Mouse (Mus musculus): ENCODE results near the gene Fat3.

Fat3 gene

DNA sequence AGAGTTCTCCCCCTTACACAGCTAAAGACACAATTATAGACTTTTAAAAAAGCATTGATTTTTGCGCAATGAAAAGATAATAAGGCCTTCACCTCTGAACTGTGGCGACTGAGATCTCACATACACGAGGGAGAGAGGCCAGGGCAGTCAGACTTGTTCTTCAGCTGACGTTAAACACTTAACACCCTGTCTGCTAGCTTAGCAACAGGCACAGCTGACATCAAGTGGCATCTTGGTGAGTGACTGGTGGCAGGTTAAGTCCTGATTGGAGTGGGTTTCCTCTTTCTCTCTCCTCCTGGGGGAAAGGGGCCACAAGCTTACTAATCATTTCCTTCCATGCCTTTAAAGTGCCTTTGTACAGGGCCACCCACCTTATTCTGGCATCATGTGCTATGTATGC is 631.1 kb downstream of the Fat3 start:
- CTCF ChIA-PET: no interaction called here

DNA sequence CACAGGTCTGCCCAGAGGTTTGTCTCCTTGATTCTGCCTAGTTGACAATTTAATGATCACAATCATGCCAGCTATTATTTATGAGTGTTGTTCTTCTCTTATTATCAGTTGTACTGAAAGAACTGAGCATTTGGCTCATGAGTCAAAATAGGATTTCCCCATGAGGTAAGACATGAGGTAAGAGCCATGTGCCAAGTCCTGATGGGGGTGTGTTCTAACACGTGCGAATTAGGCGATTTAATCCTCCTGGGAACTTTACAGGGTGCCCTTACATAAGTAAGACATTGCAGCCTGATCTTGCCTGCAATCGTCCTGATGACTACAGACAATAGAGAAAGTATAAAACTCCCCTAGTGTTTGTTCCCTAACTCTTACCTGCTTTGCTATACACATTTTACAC is 631.6 kb downstream of the Fat3 start:
- CTCF ChIA-PET: no interaction called here

DNA sequence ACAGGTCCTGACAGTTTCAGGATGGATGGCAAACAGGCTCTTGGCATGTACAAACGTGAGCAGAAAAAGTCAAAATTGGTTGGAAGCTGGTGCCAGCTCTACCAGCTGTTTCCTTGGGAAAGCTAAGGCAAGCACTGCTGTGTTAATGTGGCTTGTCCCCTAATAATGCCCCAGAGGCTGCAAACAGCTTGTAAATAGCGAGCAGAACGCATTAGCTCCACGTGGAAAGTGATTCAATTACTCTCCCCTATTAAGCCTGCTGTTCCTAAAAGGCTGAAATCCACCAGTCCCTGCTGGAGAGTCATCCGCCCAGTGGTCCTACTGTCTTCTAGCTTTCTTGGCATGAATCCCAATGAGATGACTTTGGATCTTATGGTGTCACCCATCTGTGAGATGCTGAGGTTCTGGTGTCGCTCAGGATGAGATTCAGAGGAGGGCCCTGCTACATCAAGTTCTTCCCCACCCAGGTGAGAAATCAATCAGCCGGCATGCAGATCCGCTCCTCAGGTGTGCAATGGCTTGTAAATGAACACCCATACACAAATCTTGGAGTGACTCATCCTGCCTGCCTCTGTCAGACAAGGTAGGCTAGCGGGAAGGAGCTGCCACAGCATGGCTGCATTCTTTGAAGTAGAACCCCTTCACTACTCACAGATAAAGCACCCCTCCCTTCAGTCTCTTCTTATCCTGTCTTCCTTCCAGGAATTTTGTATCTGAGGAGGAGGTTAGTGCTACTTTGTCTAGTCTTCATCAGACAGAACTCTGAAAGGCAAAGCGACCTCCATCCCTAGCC is 634.6 kb downstream of the Fat3 start:
- CTCF ChIA-PET: no interaction called here

DNA sequence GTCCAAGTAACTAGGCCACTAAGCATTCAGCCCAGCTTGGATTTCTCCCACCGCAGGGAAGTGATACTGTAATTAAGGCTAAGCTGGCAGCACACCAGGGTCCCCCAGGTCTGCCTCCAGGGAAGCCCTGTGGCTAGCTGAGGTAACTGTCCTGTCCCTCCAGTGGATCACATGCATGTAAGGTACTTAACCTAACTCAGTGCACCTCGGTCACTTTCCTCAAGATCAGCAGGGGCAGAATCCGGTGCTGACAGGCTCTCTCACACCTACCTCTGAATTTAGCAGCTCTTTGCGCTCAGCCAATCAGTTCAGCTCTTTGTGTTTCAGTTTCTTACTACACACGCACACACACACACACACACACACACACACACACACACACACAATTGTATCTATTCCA is 639.7 kb downstream of the Fat3 start:
- CTCF ChIA-PET: interaction anchor here (0.6 kb wide), 1 partner anchor 777 kb away, joined by 3 read pairs; no protein-coding TSS in a partner anchor

All from spleen, embryonic (tissue).